Mouse (Mus musculus): ENCODE results near the gene Gsdma3.
A peak's percentile ranks its signal among the peaks of the same experiment; 100 is the strongest.
"Not testable (repeated sequence)": the region's sequence is repeated elsewhere in the genome, so short reads cannot be mapped to it uniquely, and the experiment has no call there.

The Gsdma3 gene

DNA sequence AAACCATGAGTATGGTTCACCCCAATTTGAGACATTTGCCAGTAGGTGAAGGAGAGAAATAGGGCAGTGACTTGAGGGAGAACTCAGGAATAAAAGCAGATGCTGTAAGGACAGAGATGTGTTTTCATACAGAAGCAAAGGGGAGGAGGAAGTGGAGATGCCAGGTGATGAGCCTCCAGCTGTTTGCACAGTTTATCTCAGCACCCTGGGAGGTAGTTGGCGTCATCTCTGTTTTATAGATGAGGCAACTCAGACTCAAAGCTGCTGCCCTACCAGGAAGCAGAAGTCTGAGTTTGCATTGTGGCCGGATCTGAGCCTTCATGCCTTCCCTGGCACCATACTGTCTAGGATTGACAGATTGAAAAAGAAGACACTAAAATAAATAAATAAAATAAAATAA is 42.8 kb downstream of the Gsdma3 start:
- DNase-seq (ENCODE audit: low spot score in 2 of 2): no peak

DNA sequence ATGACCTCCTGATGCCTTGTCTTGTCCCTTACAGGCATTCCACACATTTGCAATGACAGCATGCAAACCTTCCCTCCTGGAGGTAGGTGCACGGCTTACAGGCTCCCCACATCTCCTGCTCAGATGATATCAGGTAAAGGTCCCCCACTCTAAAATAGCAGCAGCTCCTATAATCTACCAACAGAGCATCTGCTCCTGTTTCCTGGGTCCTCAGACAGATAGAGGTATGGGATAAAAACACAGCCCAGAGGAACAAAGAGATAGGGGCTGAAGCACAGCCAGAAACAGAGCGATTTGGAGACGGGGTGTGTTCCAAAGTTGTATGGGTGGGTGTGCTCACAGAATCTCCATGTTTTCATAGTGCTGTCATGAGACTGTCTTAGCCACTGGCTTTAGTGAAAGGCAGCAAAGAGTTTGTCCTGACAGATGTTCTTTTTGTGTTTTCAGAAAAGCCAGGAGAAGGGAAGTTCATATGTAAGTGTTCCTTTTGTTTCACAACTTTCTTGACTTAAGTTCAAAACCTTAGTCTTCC is 45.2 kb downstream of the Gsdma3 start:
- DNase-seq (ENCODE audit: low spot score in 2 of 2): no peak

DNA sequence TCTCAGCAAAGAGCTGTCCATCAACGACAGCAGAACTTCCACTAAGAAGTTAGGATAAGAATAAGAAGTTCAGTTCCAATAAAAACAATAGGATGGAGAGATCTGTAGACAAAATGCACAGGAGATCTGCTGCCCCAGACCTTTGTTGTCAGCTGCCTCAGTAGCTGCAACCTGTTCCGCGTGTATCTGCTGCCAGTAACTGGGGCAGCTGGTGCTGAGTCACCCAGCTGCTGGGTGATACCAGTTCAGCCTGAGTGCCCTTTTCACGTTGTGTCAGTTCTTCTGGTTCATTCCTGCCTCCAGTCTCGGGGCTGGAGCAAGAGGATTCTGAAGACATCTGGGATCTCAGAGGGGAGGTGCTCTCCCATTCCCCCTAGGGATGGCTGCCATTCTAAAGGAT is 45.7 kb downstream of the Gsdma3 start:
- no peak for DNase-seq (ENCODE audit: low spot score in 2 of 2)

DNA sequence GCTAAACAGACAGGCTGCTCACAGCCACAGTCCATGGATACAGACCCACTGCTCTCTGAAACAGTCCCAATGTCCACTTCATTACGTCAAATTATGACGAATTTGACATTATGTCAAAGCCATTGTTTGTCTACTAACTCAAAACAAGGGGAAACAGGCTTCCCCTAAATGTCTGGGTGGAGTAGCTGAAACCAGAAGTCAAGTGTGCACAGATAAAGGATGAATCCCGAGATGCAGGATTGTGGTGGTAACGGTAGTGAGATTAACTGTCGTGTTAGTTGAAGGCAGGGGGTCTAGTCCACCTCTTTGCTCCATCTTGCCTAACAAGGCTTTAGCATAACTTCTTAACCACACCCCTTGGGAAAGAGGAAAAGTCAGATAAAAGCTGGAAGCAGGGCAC is 46.3 kb downstream of the Gsdma3 start:
- DNase-seq (ENCODE audit: low spot score in 2 of 2): no peak

DNA sequence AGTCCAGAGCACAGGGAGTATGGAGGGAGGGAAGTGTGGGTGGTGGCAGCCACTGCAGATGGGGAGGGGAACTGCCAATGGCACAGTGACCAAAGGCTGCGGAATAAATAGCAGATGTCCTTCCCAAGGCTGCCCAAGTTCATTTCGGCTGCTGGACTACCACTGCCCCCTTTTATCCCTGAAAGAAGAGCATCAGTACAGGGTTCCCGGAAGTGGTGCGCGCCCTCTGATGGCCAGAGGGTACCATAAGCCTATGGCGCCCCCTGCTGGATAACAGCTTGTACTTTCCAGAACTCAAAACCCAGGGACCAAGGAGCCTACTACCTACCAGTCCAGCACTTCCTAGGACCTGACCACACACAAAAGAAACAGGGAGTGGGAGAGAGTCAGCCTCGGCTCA is 47.0 kb downstream of the Gsdma3 start:
- DNase-seq (ENCODE audit: low spot score in 2 of 2): peak in 1 of 2 experiments; percentile 31

DNA sequence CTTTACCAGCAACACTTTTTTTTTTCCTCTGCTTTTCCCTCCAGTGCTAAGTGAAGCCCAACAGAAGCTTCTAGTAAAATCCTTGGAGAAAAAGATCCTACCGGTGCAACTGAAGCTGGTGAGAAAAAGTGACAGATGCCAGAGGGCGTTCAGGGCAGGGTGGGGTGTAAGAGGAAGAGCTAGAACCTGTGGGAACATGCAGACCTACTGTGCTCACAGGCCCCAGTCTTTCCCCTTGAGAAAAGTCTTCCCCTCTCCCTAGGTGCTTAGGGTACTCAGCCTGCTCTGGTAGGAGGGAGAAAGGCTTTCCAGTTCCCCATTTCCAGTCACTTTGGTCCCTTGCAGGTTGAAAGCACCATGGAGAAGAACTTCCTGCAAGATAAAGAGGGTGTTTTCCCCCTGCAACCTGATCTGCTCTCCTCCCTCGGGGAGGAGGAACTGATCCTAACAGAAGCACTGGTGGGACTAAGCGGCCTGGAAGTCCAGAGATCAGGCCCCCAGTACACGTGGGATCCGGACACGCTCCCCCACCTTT is 49.7 kb downstream of the Gsdma3 start:
- DNase-seq (ENCODE audit: low spot score in 2 of 2): no peak

DNA sequence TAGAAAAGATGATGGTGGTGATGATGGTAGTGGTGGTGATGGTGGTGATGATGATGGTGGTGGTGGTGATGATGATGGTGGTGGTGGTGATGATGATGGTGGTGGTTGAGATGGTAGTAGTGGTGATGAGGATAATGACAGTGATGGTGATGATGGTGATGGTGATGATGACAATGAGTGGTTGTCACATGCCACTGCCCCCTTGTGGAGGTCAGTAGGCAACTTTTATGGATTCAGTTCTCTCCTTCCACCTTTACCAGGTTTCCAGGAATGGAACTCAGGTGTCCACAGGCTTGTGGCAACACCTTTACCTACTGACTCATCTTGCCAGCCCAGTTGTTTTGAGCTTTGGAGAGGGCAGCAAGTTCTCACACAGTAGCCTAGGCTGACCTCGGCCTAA is 53.9 kb downstream of the Gsdma3 start:
- no peak for DNase-seq (ENCODE audit: low spot score in 2 of 2)

DNA sequence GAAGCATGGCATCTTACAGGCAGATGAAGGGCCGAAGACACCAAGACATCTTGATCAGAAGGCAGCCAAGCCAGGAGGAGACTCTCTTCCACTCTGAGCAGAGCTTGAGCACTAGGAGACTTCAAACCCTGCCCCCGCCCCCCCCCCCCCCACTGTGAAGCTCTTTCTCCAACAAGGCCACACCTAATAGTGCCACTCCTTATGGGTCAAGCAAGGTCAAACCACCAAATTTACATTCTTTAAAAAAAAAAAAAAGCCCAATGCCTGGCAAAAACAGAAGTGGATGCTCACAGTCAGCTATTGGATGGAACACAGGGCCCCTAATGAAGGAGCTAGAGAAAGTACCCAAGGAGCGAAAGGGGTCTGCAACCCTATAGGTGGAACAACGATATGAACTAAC is 54.4 kb downstream of the Gsdma3 start:
- not testable (repeated sequence) for DNase-seq (ENCODE audit: low spot score in 2 of 2)

DNA sequence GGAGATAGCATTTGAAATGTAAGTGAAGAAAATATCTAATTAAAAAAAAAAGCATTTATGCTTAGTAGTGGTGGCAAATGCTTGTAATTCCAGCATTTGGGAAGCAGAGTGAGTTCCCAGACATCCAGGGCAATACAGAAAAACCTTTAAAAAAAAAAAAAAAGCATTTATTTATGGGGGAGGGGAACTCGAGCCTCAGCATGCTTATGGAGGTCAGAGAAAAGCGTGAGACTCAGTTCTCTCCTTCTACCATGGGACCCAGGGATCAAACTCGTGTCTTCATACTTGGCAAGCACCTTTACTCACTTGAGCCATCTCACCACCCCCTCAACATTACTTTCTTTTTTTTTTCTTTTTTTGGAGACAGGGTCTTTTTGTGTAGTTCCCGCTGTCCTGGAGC is 55.0 kb downstream of the Gsdma3 start:
- no peak for DNase-seq (ENCODE audit: low spot score in 2 of 2)

DNA sequence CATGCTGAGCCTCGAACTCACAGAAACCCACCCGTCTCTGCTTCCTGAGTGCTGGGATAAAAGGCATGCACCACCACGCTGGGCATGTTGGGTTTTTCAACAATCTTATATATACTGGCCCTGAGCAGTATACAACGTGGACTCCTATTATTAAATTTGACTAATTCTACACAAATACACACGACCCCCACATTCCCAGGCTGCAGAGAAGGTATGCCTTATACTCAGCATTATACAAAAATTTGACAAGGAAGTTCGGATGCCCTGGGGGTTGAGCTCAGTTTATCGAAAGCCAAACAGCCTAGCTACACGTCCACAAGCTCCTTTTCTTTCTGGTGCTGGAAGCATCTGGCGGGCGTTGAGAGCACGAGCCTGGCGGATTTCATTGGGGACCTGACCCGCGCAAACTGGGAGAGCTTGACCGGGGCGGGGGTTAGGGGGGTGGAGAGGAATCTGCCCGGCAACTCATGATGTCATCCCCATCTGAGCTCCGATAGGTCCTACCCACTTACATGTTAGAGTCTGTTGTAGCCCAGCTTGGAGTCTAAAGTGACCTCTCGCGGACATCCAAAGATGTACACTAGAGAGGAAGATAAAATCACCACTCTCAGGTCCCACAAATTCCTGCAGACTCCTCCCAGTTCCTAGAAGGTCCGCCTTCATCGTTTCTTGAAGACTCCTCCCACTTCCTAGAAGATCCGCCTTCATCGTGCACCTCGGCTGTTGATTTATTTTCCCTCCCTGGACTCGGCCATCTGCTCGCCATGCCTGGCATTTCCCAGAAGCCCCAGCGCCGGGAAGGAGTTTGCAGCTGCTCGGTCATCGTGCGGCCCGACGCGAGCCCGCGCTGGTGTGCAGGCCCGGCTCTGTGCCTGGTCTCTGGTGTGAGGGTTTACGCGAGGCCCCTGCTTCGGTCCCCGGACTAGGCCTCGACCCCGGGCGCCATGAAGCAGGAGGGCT is 55.9 kb downstream of the Gsdma3 start, which contains the start of gene Psmd3:
Gene Psmd3, plus strand, starts transcription at position 769 of the 960 bp plus-strand sequence.
- DNase-seq (ENCODE audit: low spot score in 2 of 2): peak; percentile 93 to 95

DNA sequence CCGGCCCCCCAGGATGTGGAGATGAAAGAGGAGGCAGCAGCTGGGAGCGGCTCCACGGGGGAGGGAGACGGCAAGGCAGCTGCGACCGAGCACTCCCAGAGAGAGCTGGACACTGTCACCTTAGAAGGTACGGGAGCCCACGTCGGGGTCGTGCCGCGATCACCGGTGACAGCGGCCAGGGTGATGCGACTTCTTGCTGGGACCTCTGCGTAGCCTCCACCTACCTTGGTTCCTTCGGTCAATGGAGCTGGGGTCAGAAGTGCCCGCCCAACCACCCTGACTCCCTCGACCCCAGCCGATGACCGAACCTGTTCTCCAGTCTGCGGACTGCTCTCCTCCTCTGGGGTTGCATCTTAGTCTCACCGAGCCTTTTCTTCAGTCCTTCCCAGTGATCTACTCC is 56.7 kb downstream of the Gsdma3 start:
- no peak for DNase-seq (ENCODE audit: low spot score in 2 of 2)

DNA sequence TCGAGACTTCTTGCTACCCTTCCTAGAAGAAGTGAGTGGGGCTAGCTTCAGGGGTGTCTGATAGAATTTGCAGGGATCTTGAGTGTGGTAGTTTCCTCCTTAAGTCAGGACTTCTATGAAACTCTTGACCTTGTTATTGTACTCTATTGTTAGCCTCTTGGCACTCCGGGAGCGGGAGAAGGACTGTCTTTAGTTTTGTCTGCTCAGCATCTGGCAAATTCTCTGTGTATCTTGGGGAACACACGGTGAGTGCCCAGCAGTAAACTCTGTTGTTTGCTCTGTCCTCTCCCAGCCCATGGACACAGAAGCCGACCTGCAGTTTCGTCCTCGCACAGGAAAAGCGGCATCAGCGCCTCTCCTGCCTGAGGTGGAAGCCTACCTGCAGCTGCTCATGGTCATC is 59.5 kb downstream of the Gsdma3 start:
- no peak for DNase-seq (ENCODE audit: low spot score in 2 of 2)

DNA sequence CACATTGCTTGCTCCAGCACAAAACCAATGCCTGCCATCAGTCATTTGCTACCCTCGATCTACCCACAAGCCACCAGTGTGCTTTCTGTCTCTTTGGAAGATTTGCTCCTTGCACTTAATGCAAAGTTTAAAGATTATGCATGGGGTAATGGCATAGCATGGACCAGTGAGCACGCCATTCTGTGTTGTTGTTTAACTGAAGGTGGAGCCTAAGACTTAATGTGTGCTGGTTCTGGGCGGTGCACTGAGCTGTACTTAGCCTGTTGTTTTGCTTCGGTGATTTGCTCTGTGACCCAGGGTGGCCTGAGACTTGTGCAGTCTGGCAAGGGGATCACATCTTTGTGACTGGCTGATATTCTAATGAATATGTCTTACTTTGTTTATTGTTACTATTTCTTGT is 60.8 kb downstream of the Gsdma3 start:
- no peak for DNase-seq (ENCODE audit: low spot score in 2 of 2)

All from frontal cortex, postnatal 10 days (tissue).